Mouse (Mus musculus): ENCODE data around the gene Igflr1. TPM values are rescaled to one million over a fixed set of nuclear protein-coding genes. Genes with fewer than 3 reads are reported as not detected.

Igflr1 gene
- polyA plus RNA-seq, 1 experiment from 2014 or later: 3.6 TPM

DNA sequence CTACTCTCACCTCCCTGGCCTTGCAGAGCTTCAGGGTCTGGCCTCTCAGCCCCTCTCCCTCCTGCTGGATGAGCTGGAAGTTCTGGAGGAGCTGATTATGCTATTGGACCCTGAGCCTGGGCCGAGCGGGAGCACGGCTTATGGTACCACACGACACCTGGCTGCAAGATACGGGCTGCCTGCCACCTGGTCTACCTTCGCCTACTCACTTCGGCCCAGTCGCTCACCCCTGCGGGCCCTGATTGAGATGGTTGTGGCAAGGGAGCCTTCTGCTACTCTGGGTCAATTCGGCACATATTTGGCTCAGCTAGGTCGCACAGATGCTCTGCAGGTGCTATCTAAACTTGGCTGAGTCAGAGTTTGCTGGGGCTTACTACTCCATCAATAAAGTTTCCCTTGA is 2.3 kb downstream of the Igflr1 start:
- WGBS: 84% methylated on average over 11 of the region's 11 CpGs
- ATAC-seq (ENCODE audit: extremely low read depth, insufficient number of reproducible peaks, low FRiP score, low TSS enrichment): no peak
- peaks cover 81% of the 10 kb centered on the region for H3K36me3 ChIP-seq
- H3K9ac ChIP-seq: no peak overlapping the region
- no peak overlapping the region for H3K27ac ChIP-seq (replicated peaks)
- no peaks in the 10 kb centered on the region for H3K27me3 ChIP-seq (replicated peaks)
- H3K4me1 ChIP-seq: peaks cover 9% of the 10 kb centered on the region
- no peaks in the 10 kb centered on the region for H3K9me3 ChIP-seq
- H3K4me2 ChIP-seq: no peak overlapping the region
- no peak overlapping the region for H3K4me3 ChIP-seq

DNA sequence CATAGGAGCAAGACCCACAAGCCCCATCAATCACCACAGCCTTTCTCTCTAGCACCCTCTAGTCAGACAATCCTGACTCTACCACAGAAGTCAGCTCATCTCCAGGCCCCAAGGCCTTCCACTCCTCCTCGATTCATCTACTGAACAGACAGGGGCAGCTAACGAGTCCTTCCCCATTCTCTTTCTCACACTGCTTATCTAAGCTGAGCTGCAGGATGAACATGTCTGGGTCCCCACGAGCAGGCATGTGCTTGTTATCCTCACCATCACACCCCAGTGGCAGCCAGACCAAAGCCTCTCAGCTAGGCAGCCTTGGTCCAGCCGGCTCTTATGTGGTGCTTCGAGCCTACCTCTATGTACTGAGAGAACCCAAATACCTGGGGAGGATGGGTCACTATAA is 7.2 kb downstream of the Igflr1 start:
- no peak overlapping the region for H3K27ac ChIP-seq (replicated peaks)
- H3K4me3 ChIP-seq: no peak overlapping the region
- no peak overlapping the region for H3K4me2 ChIP-seq
- peaks cover 97% of the 10 kb centered on the region for H3K36me3 ChIP-seq
- H3K4me1 ChIP-seq: 0 out of 2 replicates have a peak, but pooled peaks cover 3% of the 10 kb centered on the region
- ATAC-seq (ENCODE audit: extremely low read depth, insufficient number of reproducible peaks, low FRiP score, low TSS enrichment): no peak
- H3K27me3 ChIP-seq (replicated peaks): no peaks in the 10 kb centered on the region
- H3K9ac ChIP-seq: no peak overlapping the region
- WGBS: 84% methylated on average over 5 of the region's 5 CpGs
- no peaks in the 10 kb centered on the region for H3K9me3 ChIP-seq

DNA sequence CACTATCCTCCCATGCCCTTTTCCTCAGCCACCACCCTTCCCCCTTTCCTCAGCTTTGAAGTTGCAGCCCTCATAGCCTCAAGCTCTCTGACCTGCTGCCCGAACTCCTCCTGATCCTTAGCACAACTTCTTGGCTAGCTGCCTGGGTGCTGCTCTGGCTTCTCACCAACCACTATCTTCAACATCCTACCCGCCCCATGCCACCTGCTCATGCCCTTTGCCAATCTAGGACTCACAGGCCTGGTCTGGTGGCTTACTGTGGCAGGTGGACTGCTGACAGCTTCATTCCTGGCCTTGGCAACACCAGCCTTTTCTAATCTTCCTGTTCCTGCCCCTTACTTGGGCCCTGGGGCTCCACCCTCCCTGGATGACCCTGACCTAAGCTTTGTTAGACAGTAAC is 7.7 kb downstream of the Igflr1 start:
- Histone ChIP-seq H3K27ac (replicated peaks) (no peak overlapping the region), H3K9ac (no peak overlapping the region), H3K4me3 (no peak overlapping the region), H3K36me3 (peaks cover 98% of the 10 kb centered on the region), H3K4me1 (0 out of 2 replicates have a peak, but pooled peaks cover 3% of the 10 kb centered on the region), H3K9me3 (no peaks in the 10 kb centered on the region), H3K27me3 (replicated peaks) (no peaks in the 10 kb centered on the region), H3K4me2 (no peak overlapping the region)
- no peak for ATAC-seq (ENCODE audit: extremely low read depth, insufficient number of reproducible peaks, low FRiP score, low TSS enrichment)
- WGBS: 68% methylated on average over 2 of the region's 2 CpGs

DNA sequence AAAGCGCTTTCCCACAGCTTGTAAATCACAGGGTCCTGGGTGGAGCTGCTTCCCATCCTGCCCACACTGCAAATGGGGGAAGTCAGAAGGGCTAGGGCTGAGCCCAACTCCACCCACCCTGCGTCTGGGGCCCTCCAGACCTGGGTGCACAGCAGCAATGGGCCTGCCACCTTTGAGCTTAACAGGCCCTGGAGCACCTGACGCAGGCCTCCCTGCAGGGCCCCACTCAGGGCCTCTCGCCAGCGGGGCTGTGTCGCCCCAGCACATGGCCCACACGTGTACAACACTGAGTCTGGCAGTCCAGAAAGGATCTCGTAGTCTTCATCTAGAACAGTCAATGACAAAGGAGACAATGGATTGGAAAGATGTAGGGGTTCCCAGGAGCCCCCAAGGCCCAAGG is 14.7 kb downstream of the Igflr1 start:
- H3K9ac ChIP-seq: no peak overlapping the region
- H3K27ac ChIP-seq (replicated peaks): no peak overlapping the region
- peaks cover 100% of the 10 kb centered on the region for H3K36me3 ChIP-seq
- H3K4me1 ChIP-seq: no peaks in the 10 kb centered on the region
- 94% methylated on average over 8 of the region's 8 CpGs for WGBS
- ATAC-seq (ENCODE audit: extremely low read depth, insufficient number of reproducible peaks, low FRiP score, low TSS enrichment): no peak
- no peaks in the 10 kb centered on the region for H3K9me3 ChIP-seq
- no peak overlapping the region for H3K4me2 ChIP-seq
- no peak overlapping the region for H3K4me3 ChIP-seq
- no peaks in the 10 kb centered on the region for H3K27me3 ChIP-seq (replicated peaks)

DNA sequence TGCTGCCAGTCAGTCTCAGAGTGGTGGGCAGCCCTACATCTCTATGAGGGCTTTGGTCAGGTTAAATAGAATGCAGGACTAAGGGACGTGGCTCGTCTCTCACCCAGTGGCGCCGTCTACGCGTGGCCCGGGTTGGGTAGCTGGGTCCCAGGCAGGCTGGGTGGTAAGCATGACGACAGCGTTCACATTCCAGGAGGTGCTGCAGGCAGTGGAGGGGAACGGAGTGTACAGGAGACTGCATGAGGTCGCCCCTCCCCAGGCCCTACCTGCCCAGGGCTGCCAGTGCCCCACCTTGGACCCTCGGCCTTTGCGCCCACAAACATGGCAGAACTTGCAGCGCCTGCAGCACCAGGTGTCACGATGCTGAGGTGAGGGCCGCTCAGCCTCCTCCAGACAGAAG is 16.3 kb downstream of the Igflr1 start:
- Histone ChIP-seq H3K36me3 (peaks cover 100% of the 10 kb centered on the region), H3K27me3 (replicated peaks) (no peaks in the 10 kb centered on the region), H3K4me3 (no peak overlapping the region), H3K4me1 (peaks cover 3% of the 10 kb centered on the region), H3K4me2 (no peak overlapping the region), H3K27ac (replicated peaks) (no peak overlapping the region), H3K9ac (no peak overlapping the region), H3K9me3 (no peaks in the 10 kb centered on the region)
- ATAC-seq (ENCODE audit: extremely low read depth, insufficient number of reproducible peaks, low FRiP score, low TSS enrichment): no peak
- WGBS: 93% methylated on average over 16 of the region's 16 CpGs

DNA sequence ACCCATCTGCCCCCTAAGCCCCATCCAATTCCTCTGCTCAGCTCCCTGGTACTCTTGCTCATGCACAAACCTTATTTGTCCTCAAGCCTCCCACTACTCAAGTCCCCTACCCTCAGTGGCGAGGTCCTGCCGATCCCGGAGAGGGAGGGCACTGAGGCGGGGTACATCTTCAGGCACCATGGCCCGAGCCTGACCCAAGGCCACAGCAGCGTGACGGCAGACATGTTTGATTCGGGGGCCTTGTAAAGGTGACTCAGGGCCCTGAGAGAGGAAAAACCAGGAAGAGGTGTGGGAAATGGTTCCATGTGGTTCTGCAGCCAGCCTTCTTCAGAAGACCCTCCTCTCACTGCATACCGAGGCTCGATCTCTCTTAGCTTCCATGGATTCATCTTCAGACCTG is 19.1 kb downstream of the Igflr1 start:
- no peak overlapping the region for H3K4me2 ChIP-seq
- no peak overlapping the region for H3K27ac ChIP-seq (replicated peaks)
- no peaks in the 10 kb centered on the region for H3K9me3 ChIP-seq
- no peak for ATAC-seq (ENCODE audit: extremely low read depth, insufficient number of reproducible peaks, low FRiP score, low TSS enrichment)
- H3K27me3 ChIP-seq (replicated peaks): no peaks in the 10 kb centered on the region
- H3K9ac ChIP-seq: no peak overlapping the region
- 96% methylated on average over 10 of the region's 10 CpGs for WGBS
- peaks cover 15% of the 10 kb centered on the region for H3K4me1 ChIP-seq
- no peak overlapping the region for H3K4me3 ChIP-seq
- peaks cover 76% of the 10 kb centered on the region for H3K36me3 ChIP-seq

DNA sequence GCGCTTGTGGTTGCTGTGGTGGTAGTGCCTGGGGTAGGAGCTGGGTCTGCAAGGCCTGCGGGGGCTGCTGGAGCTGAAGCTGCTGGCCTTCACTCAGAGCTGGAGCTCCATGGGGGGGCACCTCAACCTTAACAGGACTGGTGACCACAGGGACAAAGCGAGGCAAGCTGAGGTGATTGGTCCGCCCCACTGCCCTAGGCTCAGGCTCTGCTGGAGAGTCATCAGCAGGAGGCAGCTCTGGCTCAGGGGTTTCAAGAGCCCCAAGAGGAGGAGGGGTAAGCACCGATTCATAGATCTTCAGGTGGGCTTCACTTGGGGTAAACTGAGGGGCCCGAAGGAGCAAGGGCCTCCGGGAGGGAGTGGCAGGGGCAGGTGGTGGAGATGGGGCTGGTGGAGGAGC is 19.9 kb downstream of the Igflr1 start:
- peaks cover 68% of the 10 kb centered on the region for H3K36me3 ChIP-seq
- 96% methylated on average over 7 of the region's 7 CpGs for WGBS
- H3K4me3 ChIP-seq: no peak overlapping the region
- H3K9ac ChIP-seq: no peak overlapping the region
- no peak for ATAC-seq (ENCODE audit: extremely low read depth, insufficient number of reproducible peaks, low FRiP score, low TSS enrichment)
- H3K27ac ChIP-seq (replicated peaks): no peak overlapping the region
- H3K4me1 ChIP-seq: peaks cover 22% of the 10 kb centered on the region
- no peaks in the 10 kb centered on the region for H3K27me3 ChIP-seq (replicated peaks)
- no peaks in the 10 kb centered on the region for H3K9me3 ChIP-seq
- no peak overlapping the region for H3K4me2 ChIP-seq

DNA sequence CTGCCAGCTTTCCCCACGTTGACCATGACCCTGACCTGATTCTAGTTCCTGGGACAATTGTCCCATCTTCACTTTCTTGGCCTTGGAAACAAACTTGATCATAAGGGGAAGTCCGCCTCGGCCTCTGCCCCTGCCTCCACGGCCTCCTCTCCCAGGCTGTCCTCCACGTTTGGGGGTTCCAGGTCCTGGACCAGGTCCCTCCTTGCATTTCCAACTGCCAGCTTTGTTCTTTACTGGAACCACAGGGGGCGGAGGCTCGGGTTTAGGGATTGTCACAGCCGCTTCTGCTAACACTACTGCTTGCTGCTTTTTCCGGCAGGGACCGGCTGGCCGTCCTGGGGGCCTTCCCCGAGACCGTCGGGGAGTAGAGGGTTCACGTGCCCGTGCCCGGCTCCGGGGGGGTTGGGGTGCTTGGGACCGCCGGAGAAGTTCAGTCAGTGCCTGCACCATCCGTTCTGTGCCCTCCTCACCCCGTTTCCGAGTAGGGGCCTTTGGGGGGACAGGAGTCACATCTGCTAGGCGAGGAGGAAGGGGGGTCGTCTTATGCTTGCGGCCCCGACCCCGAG is 21.3 kb downstream of the Igflr1 start:
- no peak for ATAC-seq (ENCODE audit: extremely low read depth, insufficient number of reproducible peaks, low FRiP score, low TSS enrichment)
- peaks cover 54% of the 10 kb centered on the region for H3K36me3 ChIP-seq
- WGBS: 89% methylated on average over 28 of the region's 28 CpGs
- H3K27ac ChIP-seq (replicated peaks): no peak overlapping the region
- no peaks in the 10 kb centered on the region for H3K27me3 ChIP-seq (replicated peaks)
- peak overlapping the region; percentile 80 for H3K4me3 ChIP-seq
- H3K4me2 ChIP-seq: peak overlapping the region; percentile 98
- no peaks in the 10 kb centered on the region for H3K9me3 ChIP-seq
- peak overlapping the region; percentile 96 for H3K9ac ChIP-seq
- peaks cover 23% of the 10 kb centered on the region for H3K4me1 ChIP-seq

DNA sequence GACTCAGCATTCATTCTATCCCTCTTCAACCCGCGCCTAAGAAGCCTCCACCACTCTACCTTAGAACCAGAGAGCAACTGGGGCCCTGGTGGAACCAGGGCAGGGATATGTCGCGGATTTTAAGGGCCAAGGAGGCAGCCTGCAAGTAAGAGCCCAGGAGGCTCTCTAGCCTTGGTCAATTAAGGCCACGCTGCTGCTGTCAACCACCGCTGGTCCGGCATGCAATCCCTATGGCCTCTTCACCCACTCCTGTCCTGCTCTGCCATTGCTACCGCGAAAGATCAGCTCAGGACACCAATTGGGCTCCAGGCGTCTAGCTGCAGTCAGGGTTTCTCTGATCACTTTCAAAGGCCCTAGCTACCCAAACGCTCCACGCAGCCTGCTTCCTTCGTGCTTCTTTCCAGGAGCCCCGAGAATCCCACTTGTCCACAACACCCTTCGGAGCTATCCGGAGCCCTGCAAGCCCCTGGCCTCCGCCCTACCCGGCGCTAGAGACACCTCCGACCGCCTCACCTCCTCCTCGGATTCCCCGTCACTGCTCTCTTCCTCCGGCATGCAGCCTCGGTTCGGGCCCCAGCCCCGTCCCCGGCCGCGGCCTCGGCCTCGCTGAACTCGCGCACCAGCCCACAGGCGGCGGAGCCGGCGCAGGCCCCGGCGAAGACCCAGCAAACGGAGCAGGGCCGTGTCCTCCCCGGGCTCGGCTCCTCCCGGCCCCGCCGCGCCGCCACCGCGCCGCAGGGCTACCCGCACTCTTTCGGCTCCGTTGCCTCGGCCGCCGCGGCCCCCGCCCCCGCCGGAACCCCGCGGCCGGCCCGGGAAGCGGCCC is 22.8 kb downstream of the Igflr1 start:
- Histone ChIP-seq H3K27me3 (replicated peaks) (no peaks in the 10 kb centered on the region), H3K9me3 (no peaks in the 10 kb centered on the region), H3K9ac (peak overlapping the region; percentile 96), H3K27ac (replicated peaks) (peak overlapping the region; percentile 90), H3K4me3 (peak overlapping the region; percentile 80), H3K4me1 (peaks cover 23% of the 10 kb centered on the region), H3K4me2 (peak overlapping the region; percentile 98), H3K36me3 (peaks cover 39% of the 10 kb centered on the region)
- under 1% methylated on average over 67 of the region's 67 CpGs for WGBS
- peak; percentile 2; the same call in 1 of the 2 replicates for ATAC-seq (ENCODE audit: extremely low read depth, insufficient number of reproducible peaks, low FRiP score, low TSS enrichment)

DNA sequence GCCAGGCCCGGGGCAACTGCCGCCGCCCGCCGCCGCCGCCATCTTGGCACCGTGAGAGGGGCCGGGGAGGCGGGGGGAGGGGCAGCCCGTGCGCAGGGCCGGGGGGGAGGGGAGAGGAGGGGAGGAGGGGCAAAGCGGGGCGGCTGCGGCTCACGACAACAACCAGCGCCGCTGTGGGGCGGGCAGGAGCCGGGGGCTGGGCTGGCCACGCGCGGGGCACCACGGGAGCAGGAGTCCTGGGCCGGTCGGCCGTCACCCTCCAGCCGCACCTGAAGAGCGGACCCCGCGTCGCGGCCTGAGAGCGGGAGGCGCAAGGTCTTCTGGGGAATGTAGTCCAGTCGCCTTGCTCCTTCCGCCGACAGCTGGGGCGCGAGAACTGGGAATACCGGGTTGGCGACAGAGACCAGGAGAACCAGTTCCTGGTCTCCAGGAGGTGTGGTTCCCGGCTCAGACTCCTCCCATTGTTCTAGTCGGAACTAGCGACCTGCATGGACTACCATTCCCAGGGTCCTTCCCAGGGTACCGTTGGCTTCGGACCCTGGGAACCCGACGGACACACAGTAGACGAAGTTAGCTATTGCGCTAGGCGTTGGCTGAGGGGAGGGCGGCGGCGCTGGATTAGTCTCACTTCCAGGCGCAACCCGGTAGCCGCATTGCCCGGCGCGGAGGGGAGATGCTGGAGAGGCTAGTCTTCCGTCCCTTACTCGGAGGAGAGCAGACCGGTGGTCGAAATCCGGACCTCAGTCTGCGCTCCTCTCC is 23.6 kb downstream of the Igflr1 start, which contains the start of gene Kmt2b:
Gene Kmt2b (minus strand): TSS at position 51 of the 759 bp plus-strand sequence.
- peak within 1 kb of the TSS; percentile 90 for H3K27ac ChIP-seq (replicated peaks)
- H3K4me2 ChIP-seq: peak within 1 kb of the TSS; percentile 98
- ATAC-seq (ENCODE audit: extremely low read depth, insufficient number of reproducible peaks, low FRiP score, low TSS enrichment): peak; percentile 92
- H3K4me1 ChIP-seq: peaks cover 23% of the 10 kb centered on the region
- H3K9me3 ChIP-seq: no peaks in the 10 kb centered on the region
- peaks cover 31% of the 10 kb centered on the region for H3K36me3 ChIP-seq
- under 1% methylated on average over 63 of the region's 68 CpGs for WGBS
- peak within 1 kb of the TSS; percentile 96 for H3K9ac ChIP-seq
- H3K27me3 ChIP-seq (replicated peaks): no peaks in the 10 kb centered on the region; the same call in 1 of the 2 replicates
- peak within 1 kb of the TSS; percentile 80 for H3K4me3 ChIP-seq
